Mouse (Mus musculus): ENCODE measurements around the gene Cnot10.
A peak's percentile ranks its signal among the peaks of the same experiment; 100 is the strongest.

Gene Cnot10

DNA sequence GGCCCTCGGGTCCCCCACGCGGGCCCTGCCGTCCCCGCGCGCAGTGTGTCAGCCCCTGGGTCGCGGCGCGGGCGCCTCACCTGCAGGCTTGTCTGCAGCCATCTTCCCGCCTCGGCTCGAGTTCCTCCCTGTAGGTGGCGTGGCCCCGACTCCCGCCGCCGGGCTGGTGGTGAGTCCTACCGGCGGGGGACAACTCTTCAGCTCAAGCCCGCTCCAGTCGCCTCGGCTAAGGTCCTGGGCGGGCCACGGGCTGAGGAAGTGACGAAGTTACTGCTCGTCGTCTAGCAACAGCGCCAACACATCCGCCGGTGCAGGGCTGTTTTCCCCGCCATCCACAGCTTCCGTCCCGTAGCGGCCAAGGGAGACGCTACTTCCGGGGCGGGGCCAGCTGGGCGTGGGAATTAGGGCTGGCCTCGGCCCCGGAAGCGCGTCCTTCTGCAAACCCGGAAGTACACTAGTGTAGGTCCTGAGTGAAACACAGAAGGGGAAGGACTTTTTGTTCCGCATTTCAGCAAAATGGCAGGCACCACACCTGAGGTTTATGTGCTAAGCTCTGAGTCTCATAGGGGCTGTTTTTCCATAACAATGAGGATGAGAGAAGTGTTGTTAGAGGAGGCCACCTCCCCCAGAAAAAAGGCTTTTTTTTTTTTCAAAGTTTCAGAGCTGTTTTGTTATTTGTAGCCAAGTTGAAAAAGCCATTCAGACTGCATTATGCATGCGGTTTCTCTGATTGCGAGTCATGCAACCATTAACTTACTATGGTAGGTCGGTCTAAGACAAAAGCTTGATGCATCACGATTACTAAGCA is at the start of gene Cnot10:
Cnot10 (minus strand) TSS at position 346 of the 808 bp plus-strand sequence.
- DNase-seq, result peak; percentile 99

- peak; percentile 60 to 75 for DNase-seq
These were observed 49.0 kb upstream of the Cnot10 start for GRCm38 (mm10) chr9:114688953-114689407.

DNA sequence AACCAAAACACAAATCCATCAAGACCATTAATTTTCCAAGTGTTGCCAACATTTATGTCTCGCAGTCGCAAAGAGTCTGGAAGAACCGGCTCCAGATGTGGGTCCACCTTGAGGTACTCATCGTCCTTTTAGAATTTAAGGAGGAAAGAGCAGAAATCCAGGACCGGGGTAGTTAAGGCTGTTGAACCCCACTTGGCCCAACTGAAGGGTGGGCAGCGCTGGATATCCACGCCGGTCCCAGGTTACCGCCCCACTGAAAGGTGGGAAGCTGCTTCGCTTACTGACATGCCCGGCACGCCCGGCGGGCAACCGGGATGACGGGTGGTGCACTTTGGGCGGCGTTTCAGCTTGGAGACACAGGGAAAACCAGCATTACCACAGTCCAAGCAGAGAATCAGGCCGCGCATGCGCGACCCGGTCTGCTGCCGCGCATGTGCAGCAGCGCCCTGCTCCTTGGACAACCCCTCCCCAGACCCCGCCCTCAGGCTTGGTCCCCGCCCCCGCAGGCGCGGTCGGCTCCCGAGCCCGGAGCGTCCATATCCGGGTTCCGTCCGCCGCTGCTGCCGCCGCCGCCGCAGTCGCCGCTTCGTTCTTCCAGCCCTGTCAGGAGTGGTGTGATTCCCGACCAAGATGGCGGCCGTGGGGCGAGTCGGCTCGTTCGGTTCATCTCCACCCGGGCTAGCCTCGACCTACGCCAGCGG is 48.4 kb upstream of the Cnot10 start, which contains the start of gene Dync1li1:
Dync1li1 (plus strand) TSS at position 539 of the 701 bp plus-strand sequence.
- peak; percentile 98 to 99 for DNase-seq

DNA sequence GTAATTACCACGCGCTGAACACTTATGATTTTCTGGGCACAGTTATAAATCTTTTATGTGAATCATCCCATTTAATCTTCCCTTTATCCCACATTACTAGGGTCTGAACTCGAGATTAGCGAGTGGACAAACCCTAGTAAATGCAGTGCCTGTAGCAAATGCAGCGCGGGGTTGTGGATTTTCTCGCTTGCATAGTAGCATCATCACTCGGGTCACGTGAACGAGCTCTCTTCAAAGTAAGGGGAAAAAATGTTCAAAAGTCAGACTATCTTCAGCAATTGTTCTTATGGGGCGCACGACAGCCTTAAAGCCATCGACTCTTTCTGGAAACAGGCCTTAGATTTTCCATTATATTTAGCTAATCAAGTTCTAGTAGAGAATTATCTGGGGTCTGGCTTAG is 47.7 kb upstream of the Cnot10 start:
- DNase-seq, result no peak

GRCm38 (mm10) chr9:114686245-114686644 is 46.3 kb upstream of the Cnot10 start:
- no peak for DNase-seq

DNA sequence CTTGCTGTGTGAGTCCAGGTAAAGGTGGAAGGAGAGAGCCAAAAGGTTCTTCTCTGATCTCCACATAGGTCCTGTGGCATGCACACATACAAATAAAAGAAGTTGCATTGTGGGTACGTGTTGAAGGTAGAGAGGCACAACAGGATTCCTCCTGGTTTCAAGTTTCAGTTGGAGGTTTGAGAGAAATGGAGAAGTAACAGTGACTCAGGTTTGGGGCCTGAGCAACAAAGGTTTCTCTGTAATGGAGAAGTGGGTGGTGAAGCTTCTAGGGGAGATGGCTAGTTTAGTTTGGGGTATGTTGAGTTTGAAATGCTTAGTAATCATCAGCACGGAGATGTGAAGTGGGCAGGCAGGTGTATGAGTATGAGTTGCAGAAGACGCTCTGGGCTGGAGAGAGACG is 42.2 kb upstream of the Cnot10 start:
- DNase-seq, result no peak

DNA sequence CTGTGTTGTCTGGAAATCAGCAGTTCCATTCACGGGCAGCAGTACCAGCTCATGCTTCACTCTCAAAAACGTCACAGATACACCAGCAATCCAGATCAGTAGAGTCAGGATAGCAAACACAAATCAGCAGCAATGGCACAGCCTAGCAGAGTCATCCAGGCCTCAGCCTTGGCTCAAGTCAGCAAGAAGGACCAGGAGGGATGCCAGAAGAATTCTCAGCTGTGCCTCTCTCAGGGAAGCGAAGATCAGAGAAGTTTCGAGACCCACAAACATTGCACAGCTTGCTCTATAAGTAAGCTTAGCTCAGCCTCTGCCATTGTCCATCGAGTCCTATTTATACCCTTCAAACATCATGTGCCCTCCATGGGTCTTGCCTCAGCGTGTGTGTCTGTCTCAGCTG is 40.5 kb upstream of the Cnot10 start:
- DNase-seq, result no peak

GRCm38 (mm10) chr9:114679944-114680343 is 40.0 kb upstream of the Cnot10 start:
- no peak for DNase-seq

DNA sequence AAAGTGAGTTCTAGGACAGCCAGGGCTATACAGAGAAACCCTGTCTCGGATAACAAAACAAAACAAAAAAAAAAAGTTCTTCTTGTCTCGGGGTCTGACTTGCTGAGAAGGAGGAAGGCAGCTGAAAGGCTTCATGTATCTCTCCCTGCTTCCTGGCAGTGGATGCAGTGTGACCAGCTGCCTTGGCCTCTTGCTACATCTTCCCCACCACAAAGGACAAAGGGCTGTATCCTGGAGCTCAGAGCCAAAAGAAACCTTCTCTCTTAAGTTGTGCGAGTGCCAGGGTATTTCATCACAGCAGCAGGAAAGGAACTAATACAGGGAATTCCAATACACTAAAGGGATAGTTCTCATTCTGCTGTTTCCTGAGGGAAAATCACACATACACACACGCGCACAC is 38.6 kb upstream of the Cnot10 start:
- DNase-seq, result no peak

DNA sequence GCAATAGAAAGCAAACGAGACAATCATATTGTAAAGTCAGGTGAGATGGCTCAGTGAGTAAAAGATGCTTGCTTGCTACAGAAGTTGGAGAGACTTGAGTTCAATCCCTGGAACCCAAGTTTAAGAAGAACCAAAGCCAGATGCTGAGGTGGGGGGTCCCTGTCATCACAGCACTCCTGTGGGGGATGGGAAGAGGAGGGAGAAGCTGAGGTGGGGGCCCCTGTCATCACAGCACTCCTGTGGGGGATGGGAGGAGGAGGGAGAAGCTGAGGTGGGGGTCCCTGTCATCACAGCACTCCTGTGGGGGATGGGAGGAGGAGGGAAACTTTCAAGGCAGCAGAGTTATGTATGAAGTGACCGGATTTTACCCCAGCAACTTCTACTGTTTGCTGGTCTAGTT is 33.6 kb upstream of the Cnot10 start:
- no peak for DNase-seq

DNA sequence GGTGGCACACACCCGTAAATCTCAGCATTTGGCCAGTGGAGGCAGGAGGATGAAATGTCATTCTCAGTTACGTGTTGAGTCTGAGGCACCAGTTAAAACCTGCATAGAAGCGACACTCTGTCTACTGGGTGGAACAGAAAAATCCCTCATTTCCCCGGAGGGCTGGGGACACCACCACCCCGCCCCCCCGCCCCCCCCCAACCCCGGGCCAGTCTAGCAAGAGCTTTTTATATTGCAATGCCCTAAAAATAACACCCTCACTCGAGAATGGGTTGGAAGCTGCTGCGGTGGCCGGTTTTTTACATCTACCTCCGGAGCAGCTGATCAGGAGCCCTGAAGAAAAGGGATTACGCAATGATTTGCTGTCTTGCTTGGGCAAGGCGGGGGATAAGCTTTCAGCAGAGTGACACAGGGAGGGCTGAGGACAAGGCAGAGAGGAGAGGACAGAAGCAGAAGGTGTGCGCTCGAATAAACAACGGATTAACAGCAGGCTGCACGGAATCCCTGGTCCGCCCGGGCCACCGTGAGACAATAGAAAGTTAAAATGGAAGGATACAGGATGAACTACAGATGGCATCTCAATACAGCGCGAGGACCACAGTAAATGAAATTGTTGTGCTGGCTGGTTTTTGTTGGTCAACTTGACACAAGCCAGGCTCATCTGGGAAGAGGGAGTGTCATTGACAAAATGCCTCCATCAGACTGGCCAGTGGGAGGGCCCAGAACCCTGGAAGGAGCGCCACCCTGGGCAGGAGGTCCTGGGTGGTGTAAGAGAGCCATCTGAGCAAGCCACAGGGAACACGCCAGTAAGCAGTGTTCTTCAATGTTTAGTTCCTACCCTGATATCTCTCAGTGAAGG is 32.9 kb upstream of the Cnot10 start:
- peak in 1 of 2 experiments; percentile 24 for DNase-seq

DNA sequence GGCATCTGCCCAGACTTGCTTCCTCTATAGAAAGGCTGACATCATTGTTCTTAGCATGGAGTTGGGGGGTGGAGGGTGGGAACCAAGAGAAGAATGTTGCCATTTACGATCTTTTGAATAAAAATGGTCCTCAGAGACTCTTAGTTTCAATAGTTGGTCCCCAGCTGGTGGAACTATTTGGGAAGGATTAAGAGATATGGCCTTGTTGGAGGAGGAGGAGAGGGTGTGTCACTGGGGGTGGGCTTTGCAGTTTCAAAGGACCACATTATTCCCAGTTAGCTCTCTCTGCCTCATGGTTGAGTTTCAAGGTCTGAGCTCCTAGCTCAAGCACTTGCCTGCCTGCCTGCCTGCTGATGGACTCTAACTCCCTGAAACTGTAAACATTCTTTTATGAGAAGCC is 32.0 kb upstream of the Cnot10 start:
- no peak for DNase-seq

DNA sequence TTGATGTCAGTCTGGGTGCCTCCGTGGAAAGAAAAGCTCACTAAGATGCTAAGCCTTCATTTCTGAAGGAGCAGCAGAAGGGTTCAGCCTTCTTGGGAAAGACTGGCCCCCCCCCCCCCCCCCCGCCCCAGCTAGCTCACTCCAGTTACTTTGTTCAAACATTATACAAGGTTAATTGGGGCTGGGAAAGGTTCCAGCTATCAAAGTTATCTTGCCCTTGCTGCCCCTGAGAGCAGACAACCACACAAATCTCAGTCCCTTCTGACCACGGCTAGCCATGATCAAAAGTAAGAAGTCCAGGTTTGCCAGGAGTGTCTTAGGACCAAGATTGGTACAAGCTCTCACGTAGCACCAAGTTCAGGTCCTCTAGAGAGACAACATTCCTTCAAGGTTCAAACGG is 29.0 kb upstream of the Cnot10 start:
- no peak for DNase-seq

- DNase-seq, result no peak
These were observed 28.1 kb upstream of the Cnot10 start for GRCm38 (mm10) chr9:114668047-114668446.

DNA sequence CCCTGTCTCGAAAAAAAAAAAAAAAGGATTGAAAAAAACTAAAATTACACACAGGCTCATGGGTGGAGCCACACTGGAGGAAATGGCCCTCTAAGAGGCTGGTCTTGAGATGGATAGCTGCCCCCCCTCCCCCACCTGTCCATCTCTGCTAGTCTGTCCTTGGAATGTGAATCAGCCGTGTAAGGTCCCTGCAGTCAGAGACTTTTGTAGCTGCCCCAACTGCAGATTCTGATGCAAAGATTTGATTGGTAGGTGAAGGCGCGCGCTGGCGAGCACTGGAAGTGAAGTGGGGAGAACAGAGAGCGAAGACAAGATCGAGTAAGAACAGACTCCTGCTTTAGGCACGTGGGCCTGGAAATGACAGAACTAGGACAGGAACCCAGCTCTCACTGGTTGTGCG is 26.9 kb upstream of the Cnot10 start:
- no peak for DNase-seq

- no peak for DNase-seq
These were observed 23.8 kb upstream of the Cnot10 start for GRCm38 (mm10) chr9:114663782-114664181.

DNA sequence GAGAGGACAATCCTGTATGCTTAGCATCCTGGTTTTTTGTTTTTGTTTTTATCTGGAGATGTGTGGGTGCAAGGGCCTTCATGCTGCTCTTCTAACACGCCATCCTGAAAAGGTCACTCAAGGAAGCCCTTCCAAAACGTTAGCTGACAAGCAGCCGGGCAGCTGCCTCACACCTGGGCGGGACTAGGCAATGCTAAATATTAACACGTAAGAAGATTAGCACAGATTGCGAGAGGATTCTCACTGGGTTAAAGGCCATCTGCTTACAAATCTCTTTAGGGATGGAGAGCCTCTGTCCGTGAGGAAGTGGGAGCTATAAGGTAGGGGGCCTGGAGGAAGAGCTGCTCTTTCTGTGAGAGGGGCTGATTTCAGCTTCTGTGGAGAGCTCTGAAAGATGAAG is 22.0 kb upstream of the Cnot10 start:
- no peak for DNase-seq

GRCm38 (mm10) chr9:114660983-114661382 is 21.0 kb upstream of the Cnot10 start:
- no peak for DNase-seq

- no peak for DNase-seq
These were observed 20.5 kb upstream of the Cnot10 start for GRCm38 (mm10) chr9:114660506-114660905.

DNA sequence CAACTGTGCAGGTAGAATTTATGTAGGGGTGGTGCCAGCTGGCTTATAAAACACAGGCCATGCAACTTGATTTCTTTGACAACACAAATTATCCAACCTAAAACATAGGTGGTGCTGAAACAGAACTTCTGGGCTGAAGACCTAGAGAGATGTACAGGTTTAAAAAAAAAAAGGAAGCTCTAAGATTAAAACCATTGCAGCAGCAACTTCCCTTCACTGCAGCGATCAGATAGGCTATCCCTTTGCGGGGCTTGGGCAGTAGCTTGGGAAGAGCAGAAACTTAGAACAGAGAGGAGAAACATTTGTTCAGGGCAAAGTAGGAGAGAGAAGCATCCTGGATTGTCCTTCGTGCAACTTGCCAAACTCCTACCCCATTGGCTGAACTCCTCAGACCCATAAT is 16.7 kb upstream of the Cnot10 start:
- no peak for DNase-seq

GRCm38 (mm10) chr9:114655356-114655755 is 15.4 kb upstream of the Cnot10 start:
- no peak for DNase-seq

GRCm38 (mm10) chr9:114650938-114651634 is 11.1 kb upstream of the Cnot10 start:
- no peak for DNase-seq

DNA sequence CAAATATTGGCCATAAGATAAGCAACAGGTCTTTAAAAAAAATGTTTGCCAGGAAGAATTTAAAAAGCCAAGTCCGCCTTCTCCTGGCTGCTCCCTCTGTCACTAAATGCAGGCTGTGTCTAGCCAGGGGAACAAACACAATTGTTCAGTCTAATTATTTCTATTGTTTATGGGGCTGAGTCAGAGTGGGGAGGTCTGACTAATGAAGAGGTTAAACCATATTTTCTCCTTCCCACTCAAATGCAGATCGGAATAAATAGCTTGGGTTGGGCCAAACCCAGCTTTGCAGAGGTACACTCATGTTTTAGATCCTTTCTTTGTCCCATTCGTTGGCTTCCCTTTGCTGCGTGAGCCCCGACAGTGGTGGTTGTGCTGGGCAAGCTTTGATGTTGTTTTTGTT is 9.4 kb upstream of the Cnot10 start:
- no peak for DNase-seq

Measured in kidney, postnatal 4 days (tissue).